Mouse (Mus musculus) heart, adult 2 months (tissue): ENCODE measurements at regions not wholly inside any gene's neighbourhood (a gene's known extent, or its start where the extent isn't known, plus 50 kb on each side); places are given as distances from the start of the nearest gene placed in this dataset.

ENCODE experiments used
- DNase-seq, 2 experiments: peaks; one replicate each; pipeline ENCODE4 v3.0.0; 2021
- H3K27ac ChIP-seq: fragments of 200-600 bp; 2 replicates; pipeline ENCODE4 v1.8.1; 2022
- H3K27me3 ChIP-seq: fragments of 200-500 bp; 2 replicates; pipeline ENCODE4 v1.6.1; 2012; ENCODE audit warnings: mild to moderate bottlenecking, low read length, inconsistent platforms, mixed read lengths; ENCODE audit not compliant: control insufficient read depth, insufficient read depth
- H3K36me3 ChIP-seq: fragments of 200-500 bp; 2 replicates; pipeline ENCODE4 v1.6.1; 2012; ENCODE audit warnings: low read length, inconsistent platforms; ENCODE audit not compliant: control insufficient read depth, insufficient read depth
- H3K4me1 ChIP-seq: fragments of 200-500 bp; 2 replicates; pipeline ENCODE4 v1.6.1; 2011; ENCODE audit warnings: low read length; ENCODE audit not compliant: control insufficient read depth, insufficient read depth
- H3K4me3 ChIP-seq: fragments of 200-600 bp; 2 replicates; pipeline ENCODE4 v1.8.1; 2022
- H3K79me2 ChIP-seq: fragments of 200-500 bp; replicated peaks from 2 replicates; pipeline ENCODE4 v1.6.1; 2012; ENCODE audit warnings: mild to moderate bottlenecking, inconsistent platforms, low read length, moderate library complexity, mixed read lengths; ENCODE audit not compliant: control insufficient read depth, insufficient read depth
- H3K9ac ChIP-seq: fragments of 200-500 bp; 2 replicates; pipeline ENCODE4 v1.6.1; 2012; ENCODE audit warnings: low read depth, mild to moderate bottlenecking, control low read depth, inconsistent platforms, low read length, mixed read lengths
- CTCF ChIP-seq: fragments of 200-600 bp; IDR thresholded peaks from 2 replicates; pipeline ENCODE4 v1.8.1; 2022; ENCODE audit warnings: antibody characterized with exemption, mild to moderate bottlenecking, moderate library complexity
- EP300 ChIP-seq: fragments of 200-500 bp; IDR thresholded peaks from 2 replicates; pipeline ENCODE4 v1.6.1; 2011; ENCODE audit warnings: low read depth, low read length, control low read depth; ENCODE audit not compliant: insufficient read depth
- POLR2A ChIP-seq: fragments of 200-500 bp; IDR thresholded peaks from 2 replicates; pipeline ENCODE4 v1.6.1; 2011; ENCODE audit warnings: mild to moderate bottlenecking, low read depth, low read length, control low read depth; ENCODE audit not compliant: insufficient read depth
- WGBS: fragments of 180-500 bp; shearing (Covaris S2); methylation state at CpG from one replicate; pipeline ENCODE4 v1.1.7; 2018; 5-methylcytosine and 5-hydroxymethylcytosine counted together
- intact Hi-C: fragments of 180-260 bp; cut with DNase I; formaldehyde crosslinking; loops from one replicate; pipeline ENCODE4 v1.15.1; 2025

DNA sequence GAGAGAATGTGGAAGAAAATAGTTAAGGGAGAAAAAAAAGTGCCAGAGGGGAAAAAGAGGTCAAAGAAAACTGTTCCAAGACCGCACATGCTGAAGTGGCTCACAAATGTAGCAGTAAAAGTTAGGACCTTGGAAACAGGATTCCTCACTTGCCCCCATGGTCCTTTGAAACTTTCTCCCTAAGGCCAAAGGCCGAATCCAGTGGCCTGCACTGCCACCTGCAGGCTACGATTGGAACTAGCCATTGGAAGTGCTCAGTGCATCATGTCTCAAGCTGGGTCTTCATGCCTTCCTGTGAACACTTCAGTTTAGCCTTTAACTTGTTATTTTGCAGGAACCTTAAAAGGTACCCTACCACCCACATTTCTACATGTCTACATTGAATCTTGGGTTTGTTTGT, 56.3 kb upstream of the Mctp2 start:
- Histone ChIP-seq H3K9ac (no peak overlapping the region), H3K36me3 (no peaks in the 10 kb centered on the region), H3K79me2 (no peaks in the 10 kb centered on the region), H3K4me1 (no peaks in the 10 kb centered on the region), H3K4me3 (no peak overlapping the region), H3K27ac (no peak overlapping the region), H3K27me3 (no peaks in the 10 kb centered on the region)
- TF ChIP-seq EP300 (no peak), CTCF (peak; percentile 95)
- 9% methylated on average over 3 of the region's 3 CpGs for WGBS
- intact Hi-C loops = loop anchor here (1.0 kb wide), 1 partner anchor 122 kb away; no protein-coding TSS in a partner anchor
- peak; percentile 38 to 76 for DNase-seq

DNA sequence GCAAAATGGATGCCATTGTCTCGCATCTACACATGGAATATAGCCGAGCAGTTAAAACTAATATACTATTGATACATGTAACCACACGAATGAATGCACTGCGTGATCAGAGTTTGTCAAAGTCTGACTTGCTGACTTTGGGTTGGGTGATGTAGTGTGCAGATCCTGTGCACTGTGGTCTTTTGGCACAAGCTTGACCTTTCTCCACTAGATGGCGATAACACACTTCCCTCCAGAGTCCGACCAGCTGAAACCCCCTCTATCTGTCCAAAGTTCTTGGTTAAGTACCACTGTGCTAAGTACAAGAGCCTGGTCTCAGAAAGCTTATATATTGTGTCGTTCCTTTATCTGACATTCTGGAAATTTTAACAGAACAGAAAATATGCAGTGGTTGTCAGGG, 84.9 kb upstream of the Mctp2 start:
- no peak overlapping the region for H3K27ac ChIP-seq
- DNase-seq = no peak
- no peaks in the 10 kb centered on the region for H3K4me1 ChIP-seq
- no peaks in the 10 kb centered on the region for H3K36me3 ChIP-seq
- intact Hi-C loops = no loop called here
- TF ChIP-seq CTCF (peak; percentile 67), EP300 (no peak)
- H3K4me3 ChIP-seq = no peak overlapping the region
- no peak overlapping the region for H3K9ac ChIP-seq
- 33% methylated on average over 7 of the region's 7 CpGs for WGBS
- H3K79me2 ChIP-seq = no peaks in the 10 kb centered on the region
- H3K27me3 ChIP-seq = no peaks in the 10 kb centered on the region

DNA sequence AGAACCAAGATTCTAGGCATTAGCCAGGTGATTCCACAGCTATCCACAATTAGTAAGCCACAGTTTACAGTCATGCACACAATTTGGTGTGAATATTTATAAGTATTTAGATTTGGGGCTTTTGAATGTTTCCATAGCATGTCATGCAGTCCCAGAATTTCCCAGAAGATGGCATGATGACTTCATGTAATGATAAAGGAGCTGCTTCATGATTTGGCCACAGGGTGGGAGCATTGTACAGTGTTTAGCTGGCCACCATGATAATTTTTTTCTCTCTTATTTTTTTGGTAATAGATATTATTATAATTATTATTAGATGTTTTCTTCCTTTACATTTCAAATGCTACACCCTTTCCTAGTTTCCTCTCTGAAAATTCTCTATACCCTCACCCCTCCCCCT, 93.6 kb upstream of the Mctp2 start:
- Histone ChIP-seq H3K4me1 (no peaks in the 10 kb centered on the region), H3K36me3 (no peaks in the 10 kb centered on the region), H3K4me3 (no peak overlapping the region), H3K27me3 (no peaks in the 10 kb centered on the region), H3K27ac (no peak overlapping the region), H3K9ac (no peak overlapping the region), H3K79me2 (no peaks in the 10 kb centered on the region)
- intact Hi-C loops = loop anchor here (2.0 to 5.0 kb wide), 5 partner anchors 692 to 1247 kb away; no protein-coding TSS in a partner anchor
- peak; percentile 15 to 36 for DNase-seq
- TF ChIP-seq POLR2A = no peak
- no peak; the same call in none of the 2 replicates for TF ChIP-seq CTCF
- TF ChIP-seq EP300 = no peak

DNA sequence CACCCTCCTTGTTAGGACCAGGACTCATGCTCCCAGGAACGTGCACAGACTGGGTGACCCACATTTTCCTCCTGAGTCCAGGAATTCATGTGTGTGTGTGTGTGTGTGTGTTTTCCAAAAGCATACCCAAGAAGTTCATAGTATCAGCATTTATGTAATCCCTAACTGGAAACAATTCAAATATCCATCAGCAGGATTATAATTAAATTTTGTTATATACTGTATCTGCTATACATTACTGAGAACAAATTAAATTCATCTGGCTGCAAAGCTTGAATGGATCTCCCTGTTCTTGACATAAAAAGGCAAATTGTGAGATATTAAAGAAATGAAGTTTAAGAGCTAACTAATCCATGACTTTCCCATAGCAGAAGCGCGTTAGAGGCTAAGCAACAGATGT, 99.7 kb upstream of the Mctp2 start:
- no peak overlapping the region for H3K27ac ChIP-seq
- intact Hi-C loops = no loop called here
- WGBS = 83% methylated on average over 3 of the region's 3 CpGs
- H3K27me3 ChIP-seq = no peaks in the 10 kb centered on the region
- H3K79me2 ChIP-seq = no peaks in the 10 kb centered on the region
- H3K4me1 ChIP-seq = no peaks in the 10 kb centered on the region
- TF ChIP-seq POLR2A = no peak
- TF ChIP-seq EP300 = no peak
- TF ChIP-seq CTCF = no peak
- H3K4me3 ChIP-seq = no peak overlapping the region
- H3K9ac ChIP-seq = no peak overlapping the region
- no peak for DNase-seq
- no peaks in the 10 kb centered on the region for H3K36me3 ChIP-seq

DNA sequence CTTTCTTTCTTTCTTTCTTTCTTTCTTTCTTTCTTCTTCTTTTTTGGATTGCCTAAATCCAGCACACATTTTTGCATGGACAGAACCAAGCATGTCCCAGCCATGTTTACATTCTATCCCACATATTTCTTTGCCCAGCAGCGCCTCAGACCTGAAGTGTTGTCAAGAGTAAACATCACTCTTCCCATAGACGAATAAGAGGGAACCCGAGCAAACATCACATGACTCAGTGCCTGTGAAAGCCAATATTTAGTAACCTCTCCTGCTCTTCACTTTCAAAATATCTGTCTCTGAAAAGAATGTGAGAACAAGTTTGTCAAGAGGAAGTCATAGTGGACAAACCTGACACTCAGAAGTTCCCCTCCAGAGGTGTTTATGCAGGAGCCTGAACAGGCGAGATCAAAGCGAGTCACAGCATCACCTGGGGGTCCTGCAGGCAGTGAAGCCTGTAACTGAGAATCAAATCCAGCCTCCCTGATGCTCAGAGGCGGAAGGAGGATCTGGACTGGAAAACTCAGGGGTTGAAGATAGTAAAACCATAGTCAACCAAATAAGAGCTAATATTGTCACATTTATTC, 102.1 kb upstream of the Mctp2 start:
- DNase-seq = no peak
- intact Hi-C loops = no loop called here
- H3K36me3 ChIP-seq = no peaks in the 10 kb centered on the region
- no peaks in the 10 kb centered on the region for H3K4me1 ChIP-seq
- H3K79me2 ChIP-seq = no peaks in the 10 kb centered on the region
- no peaks in the 10 kb centered on the region for H3K27me3 ChIP-seq
- 59% methylated on average over 6 of the region's 6 CpGs for WGBS
- H3K27ac ChIP-seq = no peak overlapping the region
- H3K9ac ChIP-seq = no peak overlapping the region
- no peak overlapping the region for H3K4me3 ChIP-seq
- TF ChIP-seq POLR2A (no peak), CTCF (no peak), EP300 (no peak)

DNA sequence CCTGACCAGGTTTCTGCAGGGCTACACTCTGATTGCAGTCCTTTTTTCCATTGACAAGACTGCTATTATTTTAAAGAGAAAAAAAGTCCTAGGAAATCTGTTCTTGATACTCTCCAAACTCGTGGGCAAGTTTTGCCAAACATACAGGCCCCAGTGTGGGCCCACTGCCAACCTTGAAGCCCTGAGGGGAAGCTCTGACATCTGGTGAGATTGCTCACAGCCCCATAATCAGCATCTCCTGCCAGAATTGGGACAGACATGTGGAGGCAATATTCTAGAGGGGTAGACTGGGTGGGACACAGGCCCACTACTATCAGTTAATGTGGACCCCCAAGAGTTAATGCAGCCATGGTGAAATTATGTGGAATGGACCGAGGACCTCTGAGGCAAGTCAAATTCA, 132.1 kb upstream of the Mctp2 start:
- Histone ChIP-seq H3K9ac (no peak overlapping the region), H3K4me3 (no peak overlapping the region), H3K36me3 (no peaks in the 10 kb centered on the region), H3K79me2 (no peaks in the 10 kb centered on the region), H3K27ac (no peak overlapping the region), H3K4me1 (no peaks in the 10 kb centered on the region), H3K27me3 (no peaks in the 10 kb centered on the region)
- no peak for TF ChIP-seq POLR2A
- no peak for TF ChIP-seq CTCF
- TF ChIP-seq EP300 = no peak
- 37% methylated on average over 2 of the region's 2 CpGs for WGBS
- intact Hi-C loops = no loop called here
- DNase-seq = peak; percentile 55 to 66
